Mouse (Mus musculus): ENCODE results near the gene Ccdc18.
"Not testable (repeated sequence)": the region's sequence is repeated elsewhere in the genome, so short reads cannot be mapped to it uniquely, and the experiment has no call there.

GRCm38 (mm10) chr5:108263785-108264184 lies 131.1 kb downstream of the Ccdc18 start:
- TF ChIP-seq NRF1 (IDR thresholded peaks at IDR 0.05; ENCODE audit: insufficient read depth, low read depth, low read length, poor library complexity, severe bottlenecking); MAZ (IDR thresholded peaks at IDR 0.05; ENCODE audit: low read depth, low read length); POLR2AphosphoS5 (IDR thresholded peaks at IDR 0.05; ENCODE audit: borderline replicate concordance, low read depth, low read length): not testable (repeated sequence)
- TF ChIP-seq TAL1 (IDR thresholded peaks at IDR 0.05; ENCODE audit: low read length) = peak; percentile 71

Data from MEL (cell line).